Mouse (Mus musculus) brain, embryonic 18.5 days (tissue): ENCODE results near the gene Rhof.

Source experiments
- DNase-seq: peaks from one replicate; pipeline ENCODE4 v3.0.0-alpha.2; 2012; ENCODE audit warnings: low read depth, low spot score

Rhof gene

GRCm38 (mm10) chr5:123114109-123114508 is 18.4 kb downstream of the Rhof start:
- DNase-seq: no peak

- no peak for DNase-seq
Measured at GRCm38 (mm10) chr5:123110296-123110721, 22.2 kb downstream of the Rhof start.

- no peak for DNase-seq
Measured at GRCm38 (mm10) chr5:123109452-123110203, 22.9 kb downstream of the Rhof start.

- no peak for DNase-seq
Measured at GRCm38 (mm10) chr5:123104769-123105168, 27.7 kb downstream of the Rhof start.

- DNase-seq: no peak
Measured at GRCm38 (mm10) chr5:123103556-123103955, 28.9 kb downstream of the Rhof start.

GRCm38 (mm10) chr5:123102376-123102775 is 30.1 kb downstream of the Rhof start:
- DNase-seq: no peak

- DNase-seq: no peak
Measured at GRCm38 (mm10) chr5:123098487-123098886, 34.0 kb downstream of the Rhof start.

- DNase-seq: no peak
Measured at GRCm38 (mm10) chr5:123096299-123096698, 36.2 kb downstream of the Rhof start.

GRCm38 (mm10) chr5:123094238-123094991 is 38.1 kb downstream of the Rhof start:
- no peak for DNase-seq

- no peak for DNase-seq
Measured at GRCm38 (mm10) chr5:123093077-123093633, 39.3 kb downstream of the Rhof start.

GRCm38 (mm10) chr5:123090560-123091306 is 41.8 kb downstream of the Rhof start:
- DNase-seq: no peak

- no peak for DNase-seq
Measured at GRCm38 (mm10) chr5:123088784-123089183, 43.7 kb downstream of the Rhof start.

- no peak for DNase-seq
Measured at GRCm38 (mm10) chr5:123086501-123086900, 46.0 kb downstream of the Rhof start.

GRCm38 (mm10) chr5:123083340-123084050 is 49.0 kb downstream of the Rhof start:
- DNase-seq: no peak

- no peak for DNase-seq
Measured at GRCm38 (mm10) chr5:123080510-123080909, 52.0 kb downstream of the Rhof start.

- DNase-seq: no peak
Measured at GRCm38 (mm10) chr5:123080041-123080440, 52.5 kb downstream of the Rhof start.

GRCm38 (mm10) chr5:123079568-123079967 is 52.9 kb downstream of the Rhof start:
- DNase-seq: no peak

- DNase-seq: no peak
Measured at GRCm38 (mm10) chr5:123076419-123077281, 55.8 kb downstream of the Rhof start.

GRCm38 (mm10) chr5:123075576-123076418 is 56.7 kb downstream of the Rhof start:
- DNase-seq: peak; percentile 75
